Mouse (Mus musculus): Measurements from ENCODE around the gene Ostf1. TPM values are rescaled to one million over a fixed set of nuclear protein-coding genes. Genes with fewer than 3 reads are reported as not detected.
A peak's percentile ranks its signal among the peaks of the same experiment; 100 is the strongest.
"Not testable (repeated sequence)": the region's sequence is repeated elsewhere in the genome, so short reads cannot be mapped to it uniquely, and the experiment has no call there.

The Ostf1 gene
- polyA plus RNA-seq, 1 experiment, result 267 TPM

DNA sequence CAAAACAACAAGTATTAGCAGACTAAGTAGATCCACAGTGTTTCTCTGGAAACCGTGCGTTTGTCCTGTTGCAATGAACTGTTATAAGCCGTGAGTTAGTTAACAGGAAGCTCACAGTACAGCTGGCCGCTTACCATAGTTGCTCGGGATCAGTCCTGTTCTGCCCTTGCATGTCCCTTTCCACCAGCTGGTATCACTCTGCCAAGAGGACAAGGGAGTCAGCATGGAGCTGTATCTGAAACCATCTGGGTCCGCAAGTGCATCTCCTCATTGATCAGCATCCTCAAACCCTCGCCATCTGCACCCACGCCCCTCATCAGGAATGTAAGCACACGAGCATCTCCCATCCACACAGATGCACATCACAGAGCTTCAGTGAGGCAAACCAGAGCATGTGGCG, 37.9 kb downstream of the Ostf1 start:
- Histone ChIP-seq H3K4me1 (ENCODE audit: control insufficient read depth, insufficient read depth, low read length) (peaks cover 7% of the 10 kb centered on the region), H3K4me3 (ENCODE audit: insufficient read depth, low read length) (no peak overlapping the region), H3K27ac (ENCODE audit: insufficient read depth, low read depth, low read length) (no peak overlapping the region)
- no peak for TF ChIP-seq POLR2A (IDR thresholded peaks at IDR 0.05; ENCODE audit: borderline replicate concordance, low read depth, low read length)
- TF ChIP-seq CTCF (IDR thresholded peaks at IDR 0.05; ENCODE audit: low read depth, low read length), result no peak

DNA sequence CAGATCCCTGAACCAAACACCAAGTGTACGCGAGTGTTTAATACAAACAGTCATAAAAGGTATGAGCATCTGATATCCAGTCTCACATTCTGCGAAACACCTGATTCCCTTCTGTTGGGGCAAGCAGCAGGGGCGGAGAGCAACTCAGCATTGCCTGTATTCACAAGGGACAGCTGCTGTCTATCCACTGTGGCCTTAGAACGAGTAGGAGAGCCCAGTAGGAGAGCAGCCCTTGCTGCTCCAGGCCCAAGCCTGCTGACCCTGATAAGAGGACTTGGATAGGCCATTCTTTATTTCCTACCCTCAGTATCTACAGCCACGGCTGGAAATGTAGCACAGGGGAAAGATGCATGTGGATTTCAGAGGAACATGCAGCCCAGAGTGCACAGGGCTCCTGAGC, 38.7 kb downstream of the Ostf1 start:
- H3K4me1 ChIP-seq (ENCODE audit: control insufficient read depth, insufficient read depth, low read length), result peaks cover 7% of the 10 kb centered on the region

DNA sequence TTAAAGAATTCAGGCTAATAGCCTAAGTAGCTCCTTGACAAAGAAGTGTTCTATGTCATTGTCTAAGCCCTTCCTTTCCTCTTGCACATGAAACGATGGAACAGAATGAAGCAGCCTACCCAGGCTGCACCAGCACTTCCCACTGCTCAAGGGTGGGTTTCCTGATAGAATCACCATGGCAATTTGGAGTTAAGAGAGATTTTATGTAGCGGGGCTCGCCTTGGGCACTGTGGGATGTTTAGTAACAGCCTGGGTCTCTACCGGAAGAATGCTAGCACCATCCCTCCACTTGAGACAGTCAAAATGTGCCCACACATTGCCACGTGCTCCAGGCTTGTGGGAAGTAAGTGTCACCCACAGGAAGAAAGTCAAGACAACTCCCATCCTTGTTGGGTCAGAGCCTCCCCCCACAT, 40.7 kb downstream of the Ostf1 start:
- TF ChIP-seq CTCF (IDR thresholded peaks at IDR 0.05; ENCODE audit: low read depth, low read length) (no peak), POLR2A (IDR thresholded peaks at IDR 0.05; ENCODE audit: borderline replicate concordance, low read depth, low read length) (no peak)
- Histone ChIP-seq H3K4me3 (ENCODE audit: insufficient read depth, low read length) (no peak overlapping the region), H3K4me1 (ENCODE audit: control insufficient read depth, insufficient read depth, low read length) (peaks cover 10% of the 10 kb centered on the region), H3K27ac (ENCODE audit: insufficient read depth, low read depth, low read length) (no peak overlapping the region)

More for the DNA sequence above, 38.7 kb downstream of the Ostf1 start:
- no peak for TF ChIP-seq POLR2A (IDR thresholded peaks at IDR 0.05; ENCODE audit: borderline replicate concordance, low read depth, low read length)
- TF ChIP-seq CTCF (IDR thresholded peaks at IDR 0.05; ENCODE audit: low read depth, low read length), result no peak
- no peak overlapping the region for H3K4me3 ChIP-seq (ENCODE audit: insufficient read depth, low read length)
- no peak overlapping the region for H3K27ac ChIP-seq (ENCODE audit: insufficient read depth, low read depth, low read length)

DNA sequence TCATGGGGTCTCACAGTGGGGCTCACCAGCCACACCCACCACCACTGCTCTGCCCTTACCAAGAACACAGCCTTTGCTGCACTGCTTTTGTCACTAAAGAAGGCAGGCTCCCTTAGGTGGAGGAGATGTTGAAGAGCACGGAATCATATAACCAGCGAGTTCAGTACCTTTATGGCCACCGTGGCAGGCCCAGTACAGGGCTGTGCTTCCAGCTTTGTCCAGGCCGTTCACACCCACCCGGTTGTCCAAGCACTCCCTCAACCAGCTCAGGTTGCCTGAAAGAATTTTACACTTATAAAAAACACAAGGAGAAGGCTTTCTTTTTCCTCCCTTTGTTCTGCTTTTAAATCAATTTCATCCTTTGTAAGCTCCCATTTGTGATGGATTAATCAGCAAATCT, 41.4 kb downstream of the Ostf1 start:
- TF ChIP-seq CTCF (IDR thresholded peaks at IDR 0.05; ENCODE audit: low read depth, low read length) (no peak), POLR2A (IDR thresholded peaks at IDR 0.05; ENCODE audit: borderline replicate concordance, low read depth, low read length) (no peak)
- Histone ChIP-seq H3K27ac (ENCODE audit: insufficient read depth, low read depth, low read length) (no peak overlapping the region), H3K4me3 (ENCODE audit: insufficient read depth, low read length) (no peak overlapping the region), H3K4me1 (ENCODE audit: control insufficient read depth, insufficient read depth, low read length) (peaks cover 10% of the 10 kb centered on the region)

DNA sequence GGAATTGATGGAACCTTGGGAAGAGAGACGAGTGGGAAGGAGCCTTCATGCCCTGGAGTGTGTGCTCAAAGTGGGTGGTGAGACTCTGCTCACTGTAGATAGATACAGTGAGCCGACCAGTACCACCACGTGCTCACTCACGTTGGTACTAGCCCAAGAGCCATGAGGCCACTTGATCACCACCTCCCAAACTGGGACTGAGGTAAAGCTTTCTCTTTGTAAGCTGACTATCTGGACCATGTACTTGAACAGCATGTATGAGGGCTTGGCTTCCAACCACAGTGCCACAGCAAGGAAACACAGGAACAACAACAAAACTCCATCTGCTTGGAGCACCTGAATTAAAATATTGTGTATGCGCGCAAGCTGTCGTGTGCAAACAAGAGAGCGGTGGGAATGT, 42.3 kb downstream of the Ostf1 start:
- TF ChIP-seq POLR2A (IDR thresholded peaks at IDR 0.05; ENCODE audit: borderline replicate concordance, low read depth, low read length) (no peak), CTCF (IDR thresholded peaks at IDR 0.05; ENCODE audit: low read depth, low read length) (no peak)
- H3K4me1 ChIP-seq (ENCODE audit: control insufficient read depth, insufficient read depth, low read length), result peaks cover 8% of the 10 kb centered on the region
- no peak overlapping the region for H3K4me3 ChIP-seq (ENCODE audit: insufficient read depth, low read length)
- no peak overlapping the region for H3K27ac ChIP-seq (ENCODE audit: insufficient read depth, low read depth, low read length)

DNA sequence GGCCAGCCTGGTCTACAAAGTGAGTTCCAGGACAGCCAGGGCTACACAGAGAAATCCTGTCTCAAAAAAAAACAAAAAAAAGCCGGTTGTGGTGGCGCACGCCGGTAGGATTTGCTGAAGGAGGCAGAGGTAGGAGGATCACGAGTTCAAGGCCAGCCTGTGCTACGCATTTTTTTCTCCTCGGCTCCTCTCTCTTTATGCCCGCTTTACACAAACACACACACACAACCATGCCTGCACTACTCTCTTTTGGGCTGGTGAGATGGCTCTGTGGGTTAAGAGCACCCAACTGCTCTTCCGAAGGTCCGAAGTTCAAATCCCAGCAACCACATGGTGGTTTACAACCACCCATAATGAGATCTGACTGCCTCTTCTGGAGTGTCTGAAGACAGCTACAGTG, 42.8 kb downstream of the Ostf1 start:
- H3K4me3 ChIP-seq (ENCODE audit: insufficient read depth, low read length); H3K4me1 ChIP-seq (ENCODE audit: control insufficient read depth, insufficient read depth, low read length); H3K27ac ChIP-seq (ENCODE audit: insufficient read depth, low read depth, low read length): not testable (repeated sequence)

DNA sequence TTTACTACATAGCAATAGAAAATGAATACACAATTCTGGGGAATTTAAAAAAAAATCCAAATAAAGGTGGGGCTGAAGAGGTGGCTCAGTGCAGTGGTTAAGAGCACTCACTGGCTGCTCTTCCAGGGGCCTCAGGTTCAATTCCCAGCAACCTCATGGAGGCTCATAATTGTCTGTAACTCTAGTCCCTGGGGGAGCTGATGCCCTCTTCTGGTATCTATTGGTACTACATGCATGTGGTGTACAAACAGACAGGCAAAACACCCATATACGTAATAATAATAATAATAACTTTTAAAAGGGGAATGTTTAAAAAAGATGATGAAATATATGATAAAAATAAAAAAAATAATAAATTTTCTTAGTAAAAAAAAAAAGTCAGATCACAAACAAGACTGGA, 43.4 kb downstream of the Ostf1 start:
- H3K27ac ChIP-seq (ENCODE audit: insufficient read depth, low read depth, low read length), result no peak overlapping the region
- TF ChIP-seq CTCF (IDR thresholded peaks at IDR 0.05; ENCODE audit: low read depth, low read length), result peak; percentile 38; the same call in 1 of the 2 replicates
- TF ChIP-seq POLR2A (IDR thresholded peaks at IDR 0.05; ENCODE audit: borderline replicate concordance, low read depth, low read length), result no peak
- H3K4me1 ChIP-seq (ENCODE audit: control insufficient read depth, insufficient read depth, low read length), result peaks cover 12% of the 10 kb centered on the region
- no peak overlapping the region for H3K4me3 ChIP-seq (ENCODE audit: insufficient read depth, low read length)

DNA sequence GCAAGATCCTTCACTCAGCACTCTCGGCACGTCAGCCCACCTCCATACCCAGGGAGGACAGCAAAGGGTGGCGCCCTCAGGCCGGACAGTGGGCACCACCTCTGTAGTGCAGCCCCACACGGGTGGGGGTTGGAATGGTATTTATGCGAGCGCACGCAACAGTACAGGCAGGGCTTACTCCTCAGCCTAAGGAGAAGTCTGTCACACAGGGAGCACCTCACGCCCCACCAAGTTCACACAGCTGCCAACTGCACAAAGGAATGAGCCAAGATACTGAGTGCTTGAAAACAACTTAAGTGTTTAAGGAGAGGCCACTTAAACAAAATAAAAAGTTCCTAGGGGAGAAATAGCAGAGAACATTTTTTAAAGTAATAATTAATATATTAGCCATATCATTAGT, 44.5 kb downstream of the Ostf1 start:
- TF ChIP-seq CTCF (IDR thresholded peaks at IDR 0.05; ENCODE audit: low read depth, low read length) (no peak), POLR2A (IDR thresholded peaks at IDR 0.05; ENCODE audit: borderline replicate concordance, low read depth, low read length) (no peak)
- H3K27ac ChIP-seq (ENCODE audit: insufficient read depth, low read depth, low read length), result no peak overlapping the region
- H3K4me3 ChIP-seq (ENCODE audit: insufficient read depth, low read length), result no peak overlapping the region
- peaks cover 18% of the 10 kb centered on the region for H3K4me1 ChIP-seq (ENCODE audit: control insufficient read depth, insufficient read depth, low read length)

DNA sequence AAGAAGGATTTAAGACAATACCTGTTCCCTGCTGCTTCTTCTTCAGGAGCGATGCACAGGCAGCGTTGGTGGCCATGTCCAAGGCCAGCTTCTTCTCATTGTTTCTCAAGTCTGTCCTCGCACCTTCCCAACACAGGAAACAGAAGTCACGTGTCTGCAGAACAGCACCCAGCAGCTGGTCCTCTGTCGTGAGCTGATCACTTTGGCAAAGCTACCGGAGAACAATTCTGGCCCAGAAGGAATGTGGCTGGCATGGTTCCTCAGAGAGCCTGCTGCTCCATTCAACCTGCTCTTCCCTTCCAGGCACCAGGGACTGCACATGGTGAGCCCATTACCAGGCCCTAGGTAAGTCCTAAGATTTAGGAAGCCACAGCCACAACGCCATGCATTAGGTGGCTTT, 47.0 kb downstream of the Ostf1 start:
- TF ChIP-seq POLR2A (IDR thresholded peaks at IDR 0.05; ENCODE audit: borderline replicate concordance, low read depth, low read length) (no peak), CTCF (IDR thresholded peaks at IDR 0.05; ENCODE audit: low read depth, low read length) (no peak)

DNA sequence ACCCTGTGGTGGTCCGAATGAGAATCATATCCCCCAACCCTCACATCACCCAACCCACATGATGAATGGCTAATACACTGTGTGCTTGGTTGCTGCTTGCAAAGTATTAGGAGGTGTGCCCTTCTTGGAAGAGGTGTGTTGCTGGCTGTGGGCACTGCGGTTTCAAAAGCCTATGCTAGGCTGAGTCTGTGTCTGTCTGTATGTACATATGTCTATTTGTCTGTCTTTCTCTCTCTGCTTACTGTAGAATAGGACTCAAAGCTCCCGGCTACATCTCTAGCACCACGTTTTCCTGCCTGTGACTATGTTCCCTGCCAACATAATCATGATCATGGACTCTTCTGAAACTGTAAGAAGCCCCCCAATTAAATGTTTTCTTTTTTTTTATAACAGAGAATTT, 47.9 kb downstream of the Ostf1 start:
- H3K4me3 ChIP-seq (ENCODE audit: insufficient read depth, low read length), result no peak overlapping the region
- peaks cover 16% of the 10 kb centered on the region for H3K4me1 ChIP-seq (ENCODE audit: control insufficient read depth, insufficient read depth, low read length)
- no peak overlapping the region for H3K27ac ChIP-seq (ENCODE audit: insufficient read depth, low read depth, low read length)
- no peak for TF ChIP-seq CTCF (IDR thresholded peaks at IDR 0.05; ENCODE audit: low read depth, low read length)
- TF ChIP-seq POLR2A (IDR thresholded peaks at IDR 0.05; ENCODE audit: borderline replicate concordance, low read depth, low read length), result no peak

More for the DNA sequence above, 47.0 kb downstream of the Ostf1 start:
- no peak overlapping the region for H3K27ac ChIP-seq (ENCODE audit: insufficient read depth, low read depth, low read length)
- no peak overlapping the region for H3K4me3 ChIP-seq (ENCODE audit: insufficient read depth, low read length)
- peaks cover 16% of the 10 kb centered on the region for H3K4me1 ChIP-seq (ENCODE audit: control insufficient read depth, insufficient read depth, low read length)

DNA sequence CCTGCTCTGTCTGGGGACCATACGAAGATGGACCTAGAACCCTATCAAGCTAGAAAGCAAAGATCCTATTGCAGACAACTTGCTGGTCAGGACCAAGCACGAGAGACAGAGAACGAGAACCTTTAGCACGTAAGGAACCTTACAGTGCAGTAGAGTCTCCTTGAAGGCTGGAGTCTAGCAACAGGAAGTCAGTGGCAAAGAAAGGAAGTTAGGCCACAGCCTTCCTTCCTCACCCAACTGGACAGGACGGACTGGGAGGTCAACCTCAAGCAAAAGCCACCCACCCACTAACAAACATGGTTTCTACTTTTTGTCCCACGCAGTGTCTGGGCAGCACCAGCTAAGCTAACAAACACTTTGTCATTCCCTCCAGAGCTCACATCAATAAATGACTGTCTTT, 48.7 kb downstream of the Ostf1 start:
- H3K27ac ChIP-seq (ENCODE audit: insufficient read depth, low read depth, low read length), result no peak overlapping the region
- peaks cover 16% of the 10 kb centered on the region for H3K4me1 ChIP-seq (ENCODE audit: control insufficient read depth, insufficient read depth, low read length)
- TF ChIP-seq POLR2A (IDR thresholded peaks at IDR 0.05; ENCODE audit: borderline replicate concordance, low read depth, low read length), result no peak
- TF ChIP-seq CTCF (IDR thresholded peaks at IDR 0.05; ENCODE audit: low read depth, low read length), result no peak
- H3K4me3 ChIP-seq (ENCODE audit: insufficient read depth, low read length), result no peak overlapping the region

All from bone marrow macrophage, adult 2 months (primary cell).